Mouse (Mus musculus) B cell, adult 2 months (primary cell): ENCODE measurements around the gene Rcc1l.

ENCODE experiments used
- DNase-seq, 2 experiments: peaks; one replicate each; pipeline ENCODE4 v3.0.0; 2022

Rcc1l gene

DNA sequence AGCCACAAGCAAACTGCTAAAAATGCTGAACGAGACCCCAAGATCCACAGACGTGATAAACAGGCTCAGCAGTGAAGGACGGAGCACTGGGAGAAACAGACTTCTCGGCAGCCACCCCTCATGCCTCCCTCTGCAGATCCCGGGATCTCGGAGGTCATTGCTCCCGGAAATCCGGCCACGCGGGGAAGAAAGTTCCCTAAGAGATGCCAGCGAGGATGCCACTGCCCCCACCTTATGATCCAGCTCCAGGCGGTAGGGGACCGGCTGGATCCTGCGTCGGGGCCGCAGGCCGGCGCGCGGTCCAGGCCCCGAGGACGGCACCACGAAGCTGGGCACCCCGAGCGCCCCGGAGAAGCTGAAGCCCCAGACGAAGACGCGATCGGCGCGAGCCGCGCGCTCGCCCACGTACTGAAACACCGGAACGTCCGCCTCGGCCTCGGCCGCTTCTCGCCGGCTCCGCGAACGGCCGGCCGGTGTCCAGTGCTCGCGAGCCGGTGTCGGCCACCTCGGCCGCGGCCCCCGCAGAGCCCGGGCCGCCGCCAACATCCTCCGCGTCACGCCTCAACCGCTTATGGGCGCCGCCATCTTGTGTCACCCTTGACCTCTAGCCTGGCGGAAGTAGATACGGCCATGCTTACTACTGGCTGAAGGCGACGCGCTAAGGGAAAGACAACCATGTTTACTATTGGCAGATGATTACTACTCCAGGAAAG is at the start of gene Rcc1l:
Gene Rcc1l (minus strand): TSS at position 606 of the 713 bp plus-strand sequence.
- DNase-seq, result peak; percentile 84 to 85

DNA sequence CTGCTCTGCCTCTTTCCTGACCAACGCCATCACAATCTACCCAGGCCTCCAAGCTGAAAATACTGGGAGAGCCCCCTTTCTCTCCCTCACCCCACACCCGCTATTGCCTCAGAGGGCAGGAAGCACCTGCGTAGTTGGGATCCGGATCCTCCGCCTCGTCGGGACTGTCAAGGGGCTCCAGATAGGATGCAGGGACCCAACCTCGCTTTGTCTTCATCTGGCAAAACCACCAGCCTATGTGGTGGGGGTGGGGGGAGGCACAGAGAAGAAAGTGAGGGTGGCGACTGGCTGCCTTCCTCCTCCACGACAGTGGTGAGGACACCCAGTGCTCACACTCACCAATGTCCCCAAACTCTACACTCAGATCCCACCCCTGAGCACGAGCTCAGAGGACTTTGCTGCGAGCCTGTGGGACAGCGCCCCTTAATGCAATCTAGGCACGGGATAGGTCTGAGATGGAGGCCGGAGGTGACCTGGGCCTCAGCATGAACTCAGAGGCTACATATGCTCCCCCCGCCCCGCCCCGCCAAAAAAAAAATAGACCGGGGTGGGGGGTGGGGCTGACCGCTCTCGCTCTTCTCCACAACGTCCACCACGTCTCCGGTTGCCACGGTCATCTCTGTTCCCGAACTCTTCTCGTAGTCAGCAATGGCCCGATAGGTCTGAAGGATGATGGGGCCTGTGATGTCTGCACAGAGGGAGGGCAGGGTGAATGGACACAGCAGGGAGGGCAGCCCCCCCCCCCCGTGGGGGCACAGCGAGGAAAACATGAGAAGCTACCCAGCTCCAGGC is 48.7 kb upstream of the Rcc1l start:
- DNase-seq, result no peak

DNA sequence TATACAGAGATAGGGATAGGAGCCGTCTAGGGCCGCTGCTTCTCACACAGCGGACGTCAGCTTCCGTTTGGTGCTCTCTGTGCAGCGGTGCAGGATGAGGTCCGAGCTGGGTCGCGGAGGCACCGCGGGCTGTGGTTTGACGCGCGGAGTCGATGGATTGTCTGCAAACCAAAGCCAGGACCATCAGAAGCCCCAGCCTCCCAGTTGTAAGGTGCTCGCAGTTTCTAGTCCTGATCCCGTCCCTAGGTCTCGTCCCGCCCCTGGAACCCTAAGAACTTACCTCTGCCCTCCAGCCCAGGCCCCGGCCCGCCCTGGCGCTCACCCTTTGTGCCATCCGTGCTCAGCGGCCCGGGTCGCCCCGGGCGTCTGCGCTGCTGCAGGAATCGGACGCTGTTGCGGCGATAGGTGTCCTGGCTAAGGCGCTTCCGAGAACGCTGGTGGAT is 45.2 kb upstream of the Rcc1l start:
- DNase-seq, result no peak

DNA sequence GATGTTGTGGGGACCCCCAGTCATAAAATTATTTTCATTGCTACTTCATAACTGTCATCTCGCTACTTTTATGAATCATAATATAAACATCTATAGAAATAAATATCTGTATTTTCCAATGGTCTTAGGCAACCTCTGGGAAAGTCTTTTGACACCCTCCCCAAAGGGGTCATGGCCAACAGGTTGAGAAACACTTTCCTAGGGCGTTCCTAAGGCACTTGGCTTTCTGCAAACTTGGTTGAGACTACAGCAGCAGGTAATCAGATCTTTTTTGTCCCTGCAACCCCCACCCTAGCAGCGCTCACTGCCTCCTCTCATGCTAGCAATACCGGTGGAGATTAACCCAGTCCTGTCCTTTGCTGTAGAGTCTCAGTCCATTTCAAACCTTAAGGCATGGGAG is 44.7 kb upstream of the Rcc1l start:
- no peak for DNase-seq

DNA sequence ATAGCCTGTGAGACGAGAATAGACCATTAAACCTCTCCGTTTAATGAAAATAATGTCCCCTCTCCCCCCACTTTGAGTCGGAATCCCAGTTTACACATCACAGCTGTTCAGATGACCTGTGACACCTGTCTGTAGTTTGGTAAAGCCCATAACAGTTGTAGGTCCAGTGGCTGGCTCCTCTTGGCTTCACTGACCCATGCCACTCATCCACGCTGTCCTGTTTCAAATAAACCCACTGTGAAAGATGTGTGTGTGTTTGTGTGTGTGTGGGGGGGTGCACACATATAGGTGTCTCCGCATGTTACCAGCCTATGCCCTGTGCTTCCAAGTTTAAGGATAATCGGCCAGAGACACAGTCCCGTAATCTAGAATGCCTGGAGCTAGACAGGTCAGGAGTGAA is 41.3 kb upstream of the Rcc1l start:
- no peak for DNase-seq

DNA sequence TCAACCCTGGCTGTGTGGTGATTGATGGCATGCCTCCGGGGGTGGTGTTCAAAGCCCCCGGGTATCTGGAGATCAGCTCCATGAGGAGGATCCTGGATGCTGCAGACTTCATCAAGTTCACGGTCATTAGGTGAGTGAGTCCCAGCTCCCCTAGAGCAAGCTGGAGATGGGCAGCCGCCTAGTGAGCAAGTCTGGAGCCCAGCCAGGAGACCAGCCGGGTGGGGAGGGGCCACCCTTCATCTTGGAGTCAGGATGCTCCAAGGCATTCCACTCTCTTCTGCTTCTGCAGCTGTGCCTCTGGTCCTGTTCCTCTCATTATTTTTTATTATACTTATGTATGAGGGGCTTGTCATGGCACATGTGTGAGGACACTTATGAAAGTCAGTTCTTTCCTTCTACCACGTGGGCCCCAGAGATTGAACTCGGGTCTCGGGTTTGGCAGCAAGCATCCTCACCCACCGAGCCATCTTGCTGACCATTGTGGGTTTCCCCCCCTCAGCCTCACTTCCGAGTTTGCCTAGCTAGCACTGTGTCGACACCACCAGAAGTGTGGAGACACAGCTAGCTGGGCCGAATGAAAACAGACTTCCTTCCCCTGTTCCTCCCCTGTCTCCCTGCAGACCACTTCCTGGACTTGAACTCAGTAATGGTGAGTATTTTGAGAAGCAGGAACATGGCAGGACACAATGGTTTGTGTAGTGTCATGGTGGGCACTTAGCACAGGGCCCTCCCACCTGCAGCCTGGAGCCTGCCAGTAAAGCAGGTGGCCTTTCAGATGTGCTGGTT is 37.6 kb upstream of the Rcc1l start:
- peak in 1 of 2 experiments; percentile 26 for DNase-seq

- DNase-seq, result no peak
Measured at GRCm38 (mm10) chr5:134209931-134210554, 33.5 kb upstream of the Rcc1l start.

GRCm38 (mm10) chr5:134206721-134207120 is 30.1 kb upstream of the Rcc1l start:
- no peak for DNase-seq

- no peak for DNase-seq
Measured at GRCm38 (mm10) chr5:134193664-134194063, 17.1 kb upstream of the Rcc1l start.

DNA sequence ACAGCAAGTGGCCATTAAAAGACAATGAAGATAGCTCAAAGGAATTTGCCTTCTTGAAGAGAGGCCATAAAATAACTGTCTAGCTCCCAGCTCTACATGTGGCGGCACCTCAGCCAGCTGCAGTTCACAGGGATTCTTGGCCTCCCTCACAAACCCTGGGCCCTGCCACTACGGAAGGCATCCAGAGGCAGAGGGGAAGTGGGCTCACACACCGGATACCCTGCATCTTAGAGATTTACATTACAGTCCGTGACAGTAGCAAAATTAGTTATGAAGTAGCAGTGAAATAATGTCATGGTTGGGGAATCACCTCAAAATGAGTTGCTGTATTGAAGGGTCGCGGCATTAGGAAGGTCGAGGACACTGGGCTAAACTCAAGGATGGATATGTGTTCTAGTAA is 12.0 kb upstream of the Rcc1l start:
- no peak for DNase-seq

DNA sequence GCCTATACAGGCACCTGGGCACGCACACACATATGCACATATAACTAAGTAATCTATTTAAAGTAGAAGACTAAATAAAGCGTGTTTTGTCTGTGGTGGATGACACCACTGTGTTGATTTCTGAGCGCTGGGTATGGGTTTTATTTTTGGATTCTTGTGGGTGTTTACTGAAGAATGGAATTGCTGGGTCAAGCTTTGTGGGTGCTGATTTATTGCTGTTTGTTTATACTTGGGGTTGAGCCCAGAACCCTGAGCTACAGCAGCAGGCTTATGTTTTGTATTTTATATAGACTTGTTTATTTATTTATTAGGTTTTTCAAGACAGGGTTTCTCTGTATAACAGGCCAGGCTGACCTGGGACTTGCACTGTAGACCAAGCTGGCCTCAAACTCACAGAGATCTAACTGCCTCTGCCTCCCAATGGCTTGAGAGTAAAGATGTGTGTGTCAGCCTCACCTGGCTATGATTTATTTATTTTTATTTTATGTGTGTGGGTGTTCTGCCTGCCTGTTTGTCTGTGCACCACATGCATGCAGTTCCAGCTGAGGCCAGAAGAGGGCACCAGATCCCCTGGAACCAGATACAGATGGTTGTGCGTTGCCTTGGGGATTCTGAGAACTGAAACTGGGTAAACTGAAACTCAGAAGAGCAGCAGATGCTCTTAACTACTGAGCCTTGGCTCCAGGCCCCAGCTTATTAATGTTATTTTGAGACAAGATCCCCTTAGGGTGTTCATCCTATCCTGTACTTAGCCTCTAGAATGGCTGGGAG is 10.6 kb upstream of the Rcc1l start:
- DNase-seq, result peak; percentile 91 to 92

GRCm38 (mm10) chr5:134186059-134186458 is 9.5 kb upstream of the Rcc1l start:
- no peak for DNase-seq

DNA sequence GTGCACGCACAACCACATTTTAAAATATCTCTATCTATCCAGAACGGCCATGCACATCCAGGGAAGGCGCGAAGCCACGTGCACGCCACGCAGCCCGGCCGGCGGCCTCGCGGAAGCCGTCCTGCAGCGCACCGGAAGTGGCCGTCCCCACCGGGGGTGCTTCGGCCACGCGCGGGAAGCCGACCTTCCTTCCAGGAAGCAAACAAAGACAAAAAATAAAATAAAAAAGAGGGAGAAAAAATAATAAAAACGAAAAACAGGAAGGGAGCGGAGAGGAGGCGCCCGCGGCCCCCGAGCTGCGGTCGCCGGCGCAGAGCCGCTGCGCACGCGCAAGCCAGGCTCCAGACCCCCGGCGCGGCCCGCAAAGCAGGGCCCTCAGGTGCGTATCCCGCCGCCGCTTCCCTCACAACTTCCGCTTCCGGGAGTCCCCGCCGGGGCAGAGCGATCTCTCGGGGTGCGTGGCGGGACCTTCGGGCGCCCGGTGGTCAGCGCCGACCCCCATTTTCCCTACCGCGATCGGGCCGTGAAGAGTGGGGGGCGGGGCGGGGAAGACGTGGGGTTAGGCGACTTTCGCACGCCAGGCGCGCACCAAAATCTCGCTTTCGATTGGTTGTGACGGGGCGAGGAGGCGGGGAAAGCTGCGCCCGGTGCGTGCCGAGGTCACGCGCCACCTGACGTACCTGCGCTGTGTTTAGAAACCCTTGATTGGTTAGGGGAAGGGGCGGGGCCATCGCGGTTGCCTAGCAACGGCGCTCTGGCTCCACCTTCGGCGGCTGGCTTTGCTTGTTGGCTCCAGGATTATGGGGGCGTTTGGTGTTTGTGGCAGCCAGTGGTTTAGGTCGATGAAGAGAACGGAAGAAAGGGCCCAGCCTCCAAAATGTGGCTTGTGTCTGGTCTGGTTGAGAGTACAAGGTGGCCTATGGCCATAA is 7.6 kb upstream of the Rcc1l start, which contains the start of gene Gtf2ird2:
Gene Gtf2ird2 (plus strand): TSS at position 140 of the 929 bp plus-strand sequence.
- peak; percentile 100 for DNase-seq

DNA sequence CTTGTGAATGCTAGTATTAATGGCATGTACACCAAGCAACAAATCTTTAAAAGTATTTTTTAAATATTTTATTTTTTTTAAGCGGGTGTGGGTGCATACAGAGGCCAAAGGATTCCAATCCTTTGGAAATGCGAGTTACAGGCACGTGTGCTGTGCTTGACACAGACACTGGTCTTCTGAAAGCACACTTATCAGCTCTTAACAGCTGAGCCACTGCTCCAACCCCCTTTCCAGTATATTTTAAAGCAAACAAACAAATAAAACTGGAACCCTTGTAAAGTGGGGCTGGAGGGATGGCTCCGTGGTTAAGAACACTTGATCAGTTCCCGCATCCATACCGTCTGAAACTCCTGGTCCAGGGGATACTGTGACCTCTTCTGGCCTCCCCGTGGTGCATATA is 6.6 kb upstream of the Rcc1l start:
- no peak for DNase-seq

DNA sequence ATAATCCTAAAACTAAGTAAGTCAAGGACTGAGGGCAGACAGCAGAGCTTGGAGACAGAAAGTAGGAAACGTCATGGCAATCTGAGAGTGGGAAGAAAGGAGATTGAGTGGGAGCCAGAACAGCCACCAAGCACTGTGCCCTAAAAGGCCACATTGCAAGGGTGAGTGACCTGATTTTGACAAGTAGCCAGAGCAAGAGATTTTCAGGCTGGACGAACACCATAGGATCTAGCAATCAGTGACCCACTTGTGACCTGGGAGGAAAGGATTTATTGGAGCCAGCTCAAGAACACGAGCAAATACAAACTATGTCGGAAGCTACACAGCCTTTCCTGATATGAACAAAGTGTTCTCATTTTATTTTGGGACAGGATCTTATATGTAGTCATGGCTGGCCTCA is 6.2 kb upstream of the Rcc1l start:
- DNase-seq, result no peak

GRCm38 (mm10) chr5:134182172-134182571 is 5.6 kb upstream of the Rcc1l start:
- no peak for DNase-seq

DNA sequence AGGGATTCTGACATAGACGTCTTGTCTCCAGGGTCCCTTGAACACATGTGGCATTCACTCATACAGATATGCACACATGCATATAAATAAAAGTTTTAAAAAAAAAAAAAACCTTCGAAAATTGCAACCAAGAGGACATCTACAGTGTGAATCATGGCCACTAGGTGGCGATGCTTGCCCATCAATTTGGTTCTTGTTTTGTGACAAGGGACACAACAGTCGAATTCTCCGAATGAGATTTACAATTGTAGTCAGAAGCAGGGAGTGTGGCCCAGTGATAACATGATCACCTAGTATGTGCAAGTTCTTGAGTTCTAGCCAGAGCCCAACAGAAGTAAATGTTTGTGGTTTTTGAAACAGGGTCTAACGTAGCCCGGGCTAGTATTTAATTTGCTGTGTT is 3.3 kb upstream of the Rcc1l start:
- DNase-seq, result peak; percentile 90 to 91

DNA sequence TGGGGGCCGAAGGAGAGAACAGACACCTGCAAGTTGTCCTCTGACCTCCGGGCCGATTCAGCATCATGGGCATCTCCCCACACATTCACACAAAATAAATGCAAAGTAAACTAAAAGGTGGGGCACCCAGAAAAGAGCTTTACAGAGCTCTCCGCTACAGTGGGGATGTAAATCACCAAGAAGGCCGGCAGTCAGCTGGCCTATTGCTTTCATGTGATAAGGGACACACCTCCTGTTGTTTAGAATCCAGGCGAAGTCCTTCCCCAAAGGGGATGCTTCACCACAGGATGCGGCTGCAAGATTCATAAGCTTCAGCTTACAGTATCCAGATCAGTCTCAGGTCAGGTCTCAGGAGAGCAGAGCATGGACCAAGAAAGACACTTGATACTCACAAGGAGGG is 2.0 kb upstream of the Rcc1l start:
- DNase-seq, result no peak

- DNase-seq, result no peak
Measured at GRCm38 (mm10) chr5:134175696-134176095, 878 bp downstream of the Rcc1l start.

- peak; percentile 73 to 75 for DNase-seq
Measured at GRCm38 (mm10) chr5:134173206-134173605, 3.4 kb downstream of the Rcc1l start.

DNA sequence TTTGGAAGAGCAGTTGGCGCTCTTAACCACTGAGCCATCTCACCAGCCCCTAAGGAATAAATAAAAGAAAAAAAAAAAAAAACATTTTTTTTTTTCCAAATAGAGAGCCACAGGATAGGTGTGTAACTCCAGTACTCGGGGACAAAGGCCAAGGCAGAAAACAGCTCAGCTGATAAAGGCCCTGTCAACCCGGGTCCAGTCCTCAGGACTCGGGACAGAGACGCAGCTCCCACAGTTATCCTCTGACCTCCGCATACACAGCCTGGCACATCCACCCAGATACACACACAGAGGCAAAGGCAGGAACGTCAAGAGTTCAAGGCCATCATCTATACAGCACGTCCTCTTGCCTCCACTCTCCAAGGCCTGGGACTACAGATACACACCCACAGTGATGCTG is 6.4 kb downstream of the Rcc1l start:
- no peak for DNase-seq
